Mouse (Mus musculus) right cerebral cortex, postnatal 10 days (tissue): ENCODE measurements around the gene Sympk.
A peak's percentile ranks its signal among the peaks of the same experiment; 100 is the strongest.

Source experiments
- DNase-seq, 2 experiments: peaks; one replicate each; pipeline ENCODE4 v3.0.0; 2021; ENCODE audit warnings: low spot score in 2 of 2

The Sympk gene

DNA sequence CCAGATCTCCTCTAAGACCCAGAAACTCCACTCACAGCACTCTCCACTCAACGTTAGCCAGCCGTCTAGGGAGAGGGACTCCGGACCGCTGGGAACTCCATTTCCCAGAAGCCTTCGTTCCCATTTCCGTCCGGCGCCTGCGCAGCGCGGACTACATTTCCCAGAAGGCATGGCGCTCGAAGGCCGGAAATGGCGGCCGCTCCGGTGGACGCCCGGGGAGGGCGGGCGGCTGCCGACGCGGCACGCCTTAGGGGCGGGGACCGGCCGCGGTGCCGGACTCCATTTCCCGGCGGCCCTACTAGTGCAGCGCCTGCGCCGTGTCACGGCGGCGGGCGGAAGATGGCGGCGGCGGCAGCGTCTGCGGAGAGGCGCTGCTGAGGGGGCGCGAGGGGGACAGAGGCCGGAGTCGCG, at the start of gene Sympk:
TSS of gene Sympk (plus strand) at position 282 of the 411 bp plus-strand sequence.
- DNase-seq: peak; percentile 97

DNA sequence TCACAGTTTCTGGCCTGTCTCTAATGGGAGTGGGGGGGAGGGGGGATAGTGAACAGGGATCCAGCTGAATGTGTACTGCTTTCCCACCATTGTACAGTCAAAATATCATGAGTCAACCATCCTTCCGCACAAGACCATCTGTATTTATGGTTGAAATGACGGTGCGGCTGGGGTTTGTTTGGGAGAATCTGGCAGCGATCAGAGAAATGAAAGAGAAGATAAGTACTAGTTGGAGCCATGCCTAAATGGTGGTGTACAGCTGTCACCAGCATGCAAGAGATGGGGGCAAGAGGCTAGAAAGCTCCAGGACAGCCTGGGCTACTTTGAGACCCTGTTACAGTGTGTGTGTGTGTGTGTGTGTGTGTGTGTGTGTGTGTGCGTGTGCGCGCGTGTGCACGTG, 45.8 kb upstream of the Sympk start:
- DNase-seq: no peak

DNA sequence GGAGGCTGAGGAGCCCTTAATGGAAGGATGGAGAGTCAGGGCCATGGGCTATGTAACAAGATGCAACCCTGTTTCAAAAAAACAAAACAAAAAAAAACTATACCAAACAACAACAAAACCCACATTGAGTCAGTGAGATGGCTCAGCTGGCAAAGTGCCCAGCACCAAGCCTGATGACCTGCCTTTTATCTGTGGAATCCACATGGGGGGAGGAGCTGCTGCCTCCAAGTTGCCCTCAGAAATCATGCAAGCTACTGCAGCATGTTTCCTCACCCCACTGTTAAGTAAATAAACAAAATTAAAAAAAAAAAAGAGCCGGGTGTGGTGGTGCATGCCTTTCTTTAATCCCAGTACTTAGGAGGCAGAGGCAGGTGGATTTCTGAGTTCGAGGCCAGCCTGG, 37.7 kb upstream of the Sympk start:
- no peak for DNase-seq

DNA sequence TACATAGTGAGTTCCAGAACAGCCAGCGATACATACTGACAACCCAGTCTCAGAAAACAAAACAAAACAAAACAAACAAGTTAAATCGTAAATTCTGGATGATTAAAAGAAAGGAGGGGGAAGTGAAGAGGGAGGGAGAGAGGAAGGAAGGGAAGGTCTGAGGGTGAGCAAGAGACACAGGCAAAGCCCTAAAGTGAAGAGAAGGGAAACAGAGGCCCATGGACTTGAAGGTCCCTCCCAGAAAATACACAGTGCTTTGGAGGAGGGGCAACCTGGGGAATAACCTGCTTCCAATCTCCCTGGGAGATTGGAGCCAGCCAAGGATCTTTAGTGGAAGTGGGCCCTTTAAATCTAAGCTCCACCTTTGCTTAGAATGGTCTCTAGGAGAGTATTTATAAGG, 37.1 kb upstream of the Sympk start, which contains the start of gene Nanos2:
TSS of gene Nanos2 (plus strand) at position 301 of the 400 bp plus-strand sequence.
- no peak for DNase-seq

DNA sequence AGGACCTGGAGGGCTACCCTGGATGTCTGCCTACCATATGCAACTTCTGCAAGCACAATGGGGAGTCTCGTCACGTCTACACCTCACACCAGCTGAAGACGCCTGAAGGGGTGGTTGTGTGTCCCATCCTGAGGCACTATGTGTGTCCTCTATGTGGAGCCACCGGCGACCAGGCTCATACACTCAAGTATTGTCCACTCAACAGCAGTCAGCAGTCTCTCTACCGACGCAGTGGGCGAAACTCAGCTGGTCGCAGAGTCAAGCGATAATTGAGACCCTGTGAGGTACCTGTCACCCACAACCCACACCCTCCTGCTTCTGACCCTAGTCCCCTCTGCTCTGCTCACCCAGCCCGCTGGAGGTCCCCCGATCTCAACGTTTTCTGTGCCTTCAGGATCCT, 36.4 kb upstream of the Sympk start:
- DNase-seq: no peak

DNA sequence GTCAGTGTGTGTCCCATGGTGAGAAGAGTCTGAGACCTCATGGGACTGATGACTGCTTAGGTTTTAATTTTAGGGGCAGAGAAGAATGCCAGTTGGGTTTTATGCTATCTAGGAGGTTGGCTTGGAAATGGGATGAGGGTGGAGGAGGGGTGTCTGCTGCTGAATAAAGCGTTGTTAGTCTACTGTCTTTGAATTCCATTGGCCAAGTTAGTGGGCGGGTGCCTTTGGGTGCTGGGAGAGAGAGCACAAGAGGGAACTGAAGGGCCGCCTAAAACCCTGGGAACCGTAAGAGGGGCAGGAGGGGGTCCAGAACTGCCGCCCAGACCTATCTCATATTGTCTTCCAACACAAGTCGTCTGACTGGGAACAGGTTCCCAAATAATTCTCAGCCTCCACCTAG, 35.4 kb upstream of the Sympk start:
- no peak for DNase-seq

DNA sequence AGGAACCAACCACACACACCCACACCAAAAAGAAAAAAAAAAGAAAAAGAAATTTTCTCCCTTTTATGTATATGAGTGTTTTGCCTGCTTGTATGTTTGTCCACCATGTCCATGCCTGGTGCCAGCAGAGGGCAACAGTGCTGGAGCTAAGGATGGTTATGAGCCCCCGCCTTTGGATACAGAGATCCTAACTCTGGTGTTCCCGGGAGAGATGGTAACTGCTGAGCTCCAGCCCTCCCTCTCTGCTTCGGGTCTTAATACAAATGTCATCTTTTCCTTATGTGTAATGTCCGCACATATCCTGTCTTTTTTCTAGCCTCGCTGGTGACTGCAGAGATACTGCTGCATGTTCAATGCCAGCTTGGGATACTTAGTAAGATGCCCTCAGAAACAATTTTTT, 34.2 kb upstream of the Sympk start:
- DNase-seq: peak in 1 of 2 experiments; percentile 76

DNA sequence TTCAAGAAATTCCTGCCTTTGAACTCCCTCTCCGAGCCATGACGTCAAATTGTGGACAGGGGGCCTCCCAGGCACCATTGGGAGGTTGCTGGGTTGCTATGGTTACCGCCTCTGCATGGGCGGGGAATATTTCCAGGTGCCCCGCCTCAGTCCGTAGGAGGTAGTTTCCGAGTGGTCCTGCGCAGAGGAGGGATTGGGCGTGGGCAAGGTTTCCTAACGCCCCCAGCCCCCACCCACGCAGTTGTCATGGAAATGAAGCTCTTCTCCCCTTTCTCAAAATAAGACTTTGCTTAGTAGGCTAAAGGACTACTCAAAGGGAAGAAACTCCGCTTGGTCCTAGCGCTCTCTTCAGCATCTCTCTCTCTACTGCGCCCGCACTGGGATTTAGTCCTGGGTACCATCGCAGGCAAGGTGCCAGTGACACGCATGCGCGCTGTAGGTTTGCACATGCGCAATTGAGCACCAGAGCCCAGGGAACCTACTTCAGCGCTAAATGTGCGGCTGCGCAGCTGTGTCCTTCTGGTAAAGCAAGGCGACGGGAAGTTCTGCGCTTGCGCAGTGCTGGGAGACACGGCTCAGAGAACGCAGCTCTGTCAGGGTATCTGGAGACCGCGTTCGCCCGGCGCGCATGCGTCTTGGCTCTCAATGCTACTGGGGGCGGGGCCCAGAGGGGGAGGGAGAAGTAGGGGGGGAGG, 33.4 kb upstream of the Sympk start, which contains the start of gene Mypop:
TSS of gene Mypop (plus strand) at position 645 of the 695 bp plus-strand sequence.
- DNase-seq: peak; percentile 100

DNA sequence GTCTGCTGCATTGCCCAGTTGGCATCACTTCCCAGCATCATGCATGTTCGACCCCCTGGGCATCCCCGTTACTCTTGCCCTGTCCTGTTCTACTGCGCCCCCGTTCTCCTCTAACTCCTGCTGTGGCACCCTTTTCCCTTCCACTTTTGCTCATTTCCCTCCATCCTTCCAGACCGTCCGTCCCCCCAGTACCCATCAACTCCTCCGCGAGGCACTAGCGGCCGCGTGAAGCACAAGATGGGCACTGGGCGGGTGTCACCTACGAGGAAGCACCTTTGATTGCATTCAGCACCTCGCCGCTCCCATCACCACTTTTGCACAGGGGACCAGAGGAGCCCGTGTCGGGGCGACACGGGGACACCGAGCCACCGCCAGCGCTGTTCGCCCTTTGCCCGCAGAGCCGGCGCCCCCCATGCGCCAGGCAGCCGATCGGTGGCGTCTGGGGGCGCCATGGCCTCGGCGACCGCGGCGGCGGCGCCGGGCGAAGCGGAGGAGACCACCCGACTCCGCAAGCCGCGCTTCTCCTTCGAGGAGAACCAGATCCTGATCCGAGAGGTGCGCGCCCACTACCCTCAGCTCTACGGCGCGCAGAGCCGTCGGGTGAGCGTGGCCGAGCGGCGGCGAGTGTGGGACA, 32.4 kb upstream of the Sympk start:
- peak; percentile 61 to 63 for DNase-seq

DNA sequence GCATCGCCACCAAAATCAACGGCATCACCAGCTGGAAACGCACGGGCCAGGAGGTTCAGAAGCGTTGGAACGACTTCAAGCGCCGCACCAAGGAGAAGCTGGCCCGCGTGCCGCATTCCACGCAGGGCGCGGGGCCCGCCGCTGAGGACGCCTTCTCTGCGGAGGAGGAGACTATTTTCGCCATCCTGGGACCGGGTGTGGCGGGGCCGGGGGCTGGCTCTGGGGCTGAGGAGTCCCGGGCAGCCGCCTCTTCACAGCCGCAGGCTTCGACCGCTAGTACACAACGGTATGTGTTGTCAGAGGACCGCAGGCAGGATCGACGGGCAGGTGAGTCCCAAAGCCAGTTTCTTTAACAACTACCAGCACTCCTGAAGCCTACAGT, 31.9 kb upstream of the Sympk start:
- DNase-seq: peak; percentile 66 to 69

DNA sequence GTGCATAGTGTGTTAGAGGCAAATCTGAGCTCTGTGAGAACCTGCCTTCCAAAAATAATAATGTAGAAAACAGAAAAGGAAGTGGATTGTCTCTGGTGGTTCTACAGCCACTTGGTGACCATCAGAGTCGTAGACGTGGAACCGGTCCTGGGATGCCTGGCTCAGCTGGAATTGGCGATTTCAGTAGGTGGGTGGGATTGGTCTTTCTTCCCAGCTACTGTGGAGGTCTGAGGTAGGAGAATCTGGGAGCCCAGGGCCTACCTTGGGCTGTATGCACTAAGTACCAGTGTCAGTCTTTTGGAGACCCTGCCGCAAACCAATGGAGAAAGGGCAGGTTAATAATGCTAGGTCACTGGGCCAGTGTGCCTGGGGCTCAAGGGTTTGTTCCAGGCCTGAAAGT, 31.1 kb upstream of the Sympk start:
- no peak for DNase-seq

DNA sequence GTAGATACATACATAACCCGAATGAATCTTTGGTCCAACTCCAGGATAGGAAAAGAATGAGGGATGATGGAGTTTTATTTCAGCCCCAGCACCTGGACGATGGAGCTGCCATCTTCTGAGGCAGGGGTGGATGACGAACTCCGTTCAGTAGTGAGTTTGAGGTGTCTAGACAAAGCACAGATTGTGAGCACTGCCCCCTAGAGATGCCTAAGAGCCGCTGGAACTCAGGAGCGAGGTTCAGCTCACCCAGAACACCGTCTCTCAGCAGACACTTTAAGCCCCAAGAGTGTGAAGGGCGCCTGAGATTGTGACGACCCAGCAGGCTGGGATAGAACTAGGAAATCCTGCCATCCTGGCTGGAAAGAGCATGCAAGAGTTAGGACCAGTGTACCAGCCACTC, 25.3 kb upstream of the Sympk start:
- DNase-seq: no peak

DNA sequence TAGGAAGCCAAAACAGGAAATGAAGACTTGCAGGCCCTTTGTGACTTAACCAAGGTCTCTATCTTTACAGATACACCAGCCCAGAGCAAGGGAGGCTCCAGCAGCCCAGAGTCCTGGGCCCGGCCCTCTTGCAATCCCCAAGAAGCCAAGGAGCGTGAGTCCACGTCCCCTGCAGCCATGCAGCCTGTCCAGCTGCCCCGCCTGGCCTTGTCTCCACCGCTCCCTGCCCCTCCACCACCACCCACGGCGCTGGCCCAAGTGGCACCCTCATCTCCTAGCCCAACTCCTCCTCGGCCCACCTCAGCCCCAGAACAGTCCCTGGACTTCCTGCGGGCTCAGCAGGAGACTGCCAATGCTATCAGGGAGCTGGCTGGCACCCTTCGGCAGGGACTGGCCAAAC, 23.8 kb upstream of the Sympk start:
- no peak for DNase-seq

DNA sequence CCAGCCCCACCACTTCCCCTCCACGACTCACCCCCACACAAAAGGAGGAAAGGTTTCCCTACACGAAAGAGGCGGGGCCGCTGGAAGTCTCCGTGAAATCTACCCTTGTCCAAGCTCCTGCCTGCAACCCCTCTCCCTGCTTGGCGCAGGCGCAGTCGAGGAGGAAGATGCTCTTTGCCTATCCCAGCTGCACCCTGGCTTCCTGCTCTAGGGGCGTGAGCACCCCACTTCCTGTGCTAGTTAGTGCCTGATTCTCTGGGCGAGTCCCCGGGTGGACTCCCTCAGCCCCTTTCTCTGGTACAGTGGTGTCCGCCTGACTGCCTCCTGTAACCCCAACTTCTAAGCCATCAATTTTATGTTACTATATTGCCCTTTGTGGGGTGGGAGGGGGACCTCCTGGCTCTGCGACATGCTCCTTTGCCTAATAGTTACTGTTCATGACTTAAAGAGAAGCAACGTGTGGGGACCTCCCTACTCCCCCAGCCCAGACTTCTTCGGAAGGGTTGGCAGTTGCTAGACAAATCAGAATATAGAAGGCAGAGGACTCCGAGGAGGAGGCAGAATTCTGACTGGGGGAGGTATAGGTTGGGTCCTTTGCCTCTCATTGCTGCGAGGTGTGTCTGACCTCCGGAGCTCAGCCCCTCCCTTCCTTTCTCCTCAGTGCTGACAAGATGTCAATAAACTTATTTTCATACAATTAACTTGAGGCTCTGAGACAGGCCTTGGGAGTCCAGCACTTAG, 22.9 kb upstream of the Sympk start:
- peak; percentile 63 to 66 for DNase-seq

DNA sequence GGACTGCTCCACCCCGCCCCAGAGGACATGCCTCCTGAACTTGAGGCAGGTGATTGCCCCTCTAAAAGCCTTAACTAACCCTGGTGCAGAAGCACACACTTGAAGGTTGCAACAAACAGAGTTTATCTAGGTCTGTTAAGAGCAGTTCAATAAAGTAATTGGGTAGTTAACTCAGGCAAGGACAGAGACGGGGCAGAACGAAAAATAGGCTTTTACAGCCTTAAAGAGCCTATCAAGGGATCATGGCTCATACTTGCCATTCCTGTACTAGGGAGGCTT, 22.4 kb upstream of the Sympk start:
- no peak for DNase-seq

DNA sequence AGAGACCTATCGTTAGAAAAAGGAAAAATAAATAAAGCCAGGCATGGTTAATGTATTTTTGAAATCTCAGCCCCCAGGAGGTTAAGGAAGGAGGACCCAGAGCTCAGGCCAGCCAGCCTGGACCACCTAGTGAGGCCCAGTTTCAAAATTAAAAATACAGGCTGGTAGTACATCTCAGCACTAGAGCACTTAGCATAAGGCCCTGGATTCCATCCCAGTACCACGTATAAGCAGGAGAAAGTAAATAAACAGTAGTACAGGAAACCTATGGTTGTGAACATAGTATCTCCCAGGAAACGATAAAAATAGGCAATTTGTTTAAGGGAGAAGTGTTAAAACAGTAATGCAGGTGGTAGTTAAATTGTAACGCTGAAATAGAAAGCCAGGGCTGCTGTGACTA, 22.1 kb upstream of the Sympk start:
- no peak for DNase-seq

DNA sequence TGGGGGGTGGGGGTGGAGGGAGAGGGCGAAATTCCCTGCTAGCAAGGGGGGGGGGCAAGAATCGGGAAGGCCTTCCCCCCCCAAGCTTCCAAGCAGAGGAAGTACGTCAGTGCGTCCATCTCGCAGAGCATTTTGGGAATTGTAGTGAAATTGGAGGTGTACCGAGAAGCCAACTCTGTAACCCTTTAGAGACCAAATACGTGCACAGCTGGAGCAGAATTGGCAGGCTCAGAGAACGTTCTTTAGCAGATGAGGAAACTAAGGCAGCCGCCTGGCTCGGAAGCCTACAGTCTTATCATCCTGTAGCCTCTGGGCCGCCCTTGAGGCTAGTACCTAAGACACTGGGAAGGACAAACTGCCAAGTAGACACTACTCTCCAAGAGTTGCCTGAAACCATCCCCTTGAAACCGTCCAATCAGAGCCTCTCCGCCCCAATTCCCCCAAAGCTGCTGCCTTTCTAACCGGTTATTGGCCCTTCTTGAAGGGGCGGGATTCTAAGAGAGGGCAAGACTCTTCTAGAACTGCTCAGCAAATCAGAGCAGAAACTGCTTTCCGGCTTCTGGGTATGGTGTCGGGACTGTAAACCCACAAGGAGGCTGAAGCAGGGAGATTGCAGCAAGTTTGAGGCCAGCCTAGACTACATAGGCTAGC, 21.2 kb upstream of the Sympk start:
- peak; percentile 82 to 90 for DNase-seq

DNA sequence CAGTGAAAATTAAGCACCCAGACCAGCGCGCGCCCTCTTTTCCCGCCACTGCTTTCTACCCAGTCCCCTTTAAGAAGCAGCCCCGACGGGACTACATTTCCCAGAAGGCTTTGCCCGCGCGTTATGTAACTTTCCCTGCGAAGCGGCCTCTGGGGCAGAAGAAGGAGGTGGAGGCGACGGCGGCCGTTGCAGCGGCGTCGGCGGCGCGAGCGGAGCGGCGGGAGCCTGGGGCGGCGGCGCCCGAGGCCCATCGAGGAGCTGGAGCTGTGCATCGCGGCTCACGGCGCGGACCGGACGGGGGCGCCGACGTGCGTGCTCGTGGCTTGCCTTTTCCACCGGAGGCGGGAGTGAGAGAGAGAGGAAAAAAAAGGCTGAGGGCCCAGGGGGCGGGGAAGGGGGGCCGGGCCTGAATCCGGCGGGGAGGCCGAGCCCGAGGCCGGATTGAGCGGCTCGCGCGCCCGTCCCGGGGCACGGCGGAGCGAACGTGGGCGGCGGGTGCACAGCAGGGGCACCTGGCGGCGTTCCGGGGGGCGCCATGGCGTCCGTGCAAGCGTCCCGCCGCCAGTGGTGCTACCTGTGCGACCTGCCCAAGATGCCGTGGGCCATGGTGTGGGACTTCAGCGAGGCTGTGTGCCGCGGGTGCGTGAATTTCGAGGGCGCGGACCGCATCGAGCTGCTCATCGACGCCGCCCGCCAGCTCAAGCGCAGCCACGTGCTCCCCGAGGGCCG, 20.1 kb upstream of the Sympk start, which contains the start of gene Irf2bp1:
TSS of gene Irf2bp1 (plus strand) at position 143 of the 729 bp plus-strand sequence.
- peak; percentile 96 for DNase-seq

DNA sequence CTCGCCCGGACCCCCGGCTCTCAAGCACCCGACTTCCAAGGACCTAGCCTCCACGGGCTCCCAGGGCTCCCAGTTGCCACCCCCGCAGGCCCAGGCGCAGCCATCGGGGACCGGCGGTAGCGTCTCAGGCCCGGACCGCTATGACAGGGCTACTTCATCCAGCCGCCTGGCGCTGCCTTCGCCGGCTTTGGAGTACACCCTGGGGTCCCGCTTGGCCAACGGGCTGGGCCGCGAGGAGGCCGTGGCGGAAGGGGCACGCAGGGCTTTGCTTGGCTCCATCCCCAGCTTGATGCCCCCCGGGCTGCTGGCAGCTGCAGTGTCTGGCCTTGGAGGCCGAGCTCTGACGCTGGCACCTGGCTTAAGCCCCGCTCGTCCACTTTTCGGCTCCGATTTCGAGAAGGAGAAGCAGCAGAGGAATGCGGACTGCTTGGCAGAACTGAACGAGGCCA, 19.5 kb upstream of the Sympk start:
- DNase-seq: no peak

DNA sequence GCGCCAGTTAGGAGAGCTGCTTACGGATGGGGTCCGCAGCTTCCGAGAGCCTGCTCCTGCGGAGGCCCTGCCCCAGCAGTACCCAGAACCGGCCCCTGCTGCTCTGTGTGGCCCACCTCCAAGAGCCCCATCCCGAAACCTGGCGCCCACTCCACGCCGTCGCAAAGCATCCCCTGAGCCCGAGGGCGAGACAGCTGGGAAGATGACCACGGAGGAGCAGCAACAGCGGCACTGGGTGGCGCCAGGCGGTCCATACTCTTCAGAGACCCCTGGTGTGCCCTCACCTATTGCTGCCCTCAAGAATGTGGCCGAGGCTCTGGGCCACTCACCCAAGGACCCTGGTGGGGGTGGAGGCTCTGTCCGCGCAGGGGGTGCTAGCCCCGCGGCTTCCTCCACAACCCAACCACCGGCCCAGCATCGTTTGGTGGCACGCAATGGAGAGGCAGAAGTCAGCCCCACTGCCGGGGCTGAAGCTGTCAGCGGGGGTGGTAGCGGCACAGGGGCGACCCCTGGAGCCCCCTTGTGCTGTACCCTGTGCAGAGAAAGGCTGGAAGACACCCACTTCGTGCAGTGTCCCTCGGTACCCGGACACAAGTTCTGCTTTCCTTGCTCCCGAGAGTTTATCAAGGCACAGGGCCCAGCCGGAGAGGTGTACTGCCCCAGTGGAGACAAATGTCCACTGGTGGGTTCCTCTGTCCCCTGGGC, 18.6 kb upstream of the Sympk start:
- no peak for DNase-seq

DNA sequence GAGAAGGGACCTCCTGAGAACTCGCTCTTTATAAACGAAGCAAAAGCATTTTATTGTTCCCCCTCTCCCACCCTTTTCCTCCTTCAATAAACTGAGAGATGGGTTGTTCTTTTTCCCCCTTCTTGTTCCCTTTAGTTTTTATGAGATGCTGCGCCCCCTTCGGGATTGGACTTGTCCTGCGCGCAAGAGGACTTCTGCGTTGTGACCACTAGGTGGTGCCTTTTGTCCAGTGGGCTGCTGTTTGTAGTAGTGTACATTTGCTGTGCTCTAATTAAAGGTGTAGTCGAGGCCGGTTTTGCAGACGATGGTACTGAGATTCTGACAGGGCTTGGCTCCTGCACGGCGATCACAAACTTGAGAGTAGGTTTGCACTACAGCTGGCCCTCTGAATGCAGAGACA, 17.7 kb upstream of the Sympk start:
- peak; percentile 86 to 87 for DNase-seq
